Mouse (Mus musculus): ENCODE results near the gene Cyp4v3.

GRCm38 (mm10) chr8:45258421-45258820 lies 74.6 kb downstream of the Cyp4v3 start:
- TF ChIP-seq CTCF (IDR thresholded peaks at IDR 0.05; ENCODE audit: extremely low read depth, insufficient read depth, insufficient read length, insufficient replicate concordance) (no peak), POLR2A (IDR thresholded peaks at IDR 0.05; ENCODE audit: low read depth, low read length) (no peak)

Measured in spleen, adult 2 months (tissue).